Mouse (Mus musculus) liver, embryonic 14.5 days (tissue): ENCODE data around the gene Brf1.

Experiments
- CTCF ChIP-seq: IDR thresholded peaks from 2 replicates; pipeline ENCODE4 v1.5.1; 2016; ENCODE audit warnings: antibody characterized with exemption, low read depth, control low read depth
- EP300 ChIP-seq: IDR thresholded peaks from 2 replicates; pipeline ENCODE4 v1.6.1; 2016; ENCODE audit warnings: antibody characterized with exemption, low read depth

GRCm38 (mm10) chr12:112938366-112938765 is 62.1 kb downstream of the Brf1 start:
- no peak for TF ChIP-seq CTCF
- no peak for TF ChIP-seq EP300
